Mouse (Mus musculus) c-Kit-positive CD71-positive TER-119-positive erythroid progenitor cells, embryonic 14.5 days (primary cell): Measurements from ENCODE around the gene Stoml2.

Source experiments
- DNase-seq: peaks from one replicate; pipeline ENCODE4 v3.0.0-alpha.2; 2013; ENCODE audit warnings: low spot score

Gene Stoml2

DNA sequence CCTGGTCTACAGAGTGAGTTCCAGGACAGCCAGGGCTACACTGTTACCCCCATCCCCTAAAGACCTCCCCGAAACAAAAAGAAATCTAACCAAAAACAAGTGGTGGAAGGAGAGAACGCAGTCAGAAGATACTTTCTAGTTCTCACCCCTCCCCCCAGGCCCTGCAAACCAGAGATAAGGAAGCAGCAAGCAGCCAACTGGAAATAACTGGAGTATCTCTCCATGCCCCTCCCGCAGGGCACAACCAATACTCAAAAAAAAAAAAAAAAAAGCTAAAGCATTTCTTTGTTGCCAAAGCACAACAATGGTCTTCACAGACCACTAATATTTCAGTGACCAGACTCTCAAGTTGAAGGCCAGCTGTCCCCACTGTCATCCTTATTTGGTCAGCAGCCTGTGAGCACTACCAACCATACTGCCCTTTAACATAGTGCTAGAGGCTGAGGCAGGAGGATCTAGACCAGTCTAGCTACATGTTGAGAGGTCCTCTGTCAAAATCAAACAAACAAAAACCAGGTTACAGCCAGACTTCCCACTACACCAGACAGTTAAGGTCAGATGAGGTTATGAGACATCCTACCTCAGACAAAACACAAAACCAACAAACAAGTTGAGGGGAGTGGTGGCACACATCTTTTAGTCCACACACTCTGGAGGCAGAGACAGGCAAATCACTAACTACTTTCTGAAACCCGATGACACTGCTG is 6.5 kb upstream of the Stoml2 start:
- DNase-seq, result peak; percentile 90

DNA sequence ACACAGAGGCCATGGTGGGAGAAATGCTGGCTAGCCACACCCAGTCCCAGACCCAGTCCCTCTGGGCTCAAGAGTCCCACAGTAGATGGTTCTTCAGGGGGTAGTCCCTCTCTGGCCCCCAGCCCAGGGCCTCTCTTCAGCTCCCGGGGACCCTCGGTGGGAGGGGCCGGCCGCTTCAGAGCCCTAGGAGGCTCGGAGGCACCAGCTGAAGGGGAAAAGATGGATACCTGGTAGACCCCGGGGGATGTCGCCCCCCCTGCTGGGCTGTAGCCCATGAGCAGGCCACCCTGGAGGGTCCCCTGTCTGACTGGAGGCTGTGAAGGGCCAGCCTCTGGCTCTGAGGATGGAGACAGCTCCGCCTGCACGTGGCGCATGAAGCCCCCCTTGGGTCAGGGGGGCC is 4.8 kb upstream of the Stoml2 start:
- no peak for DNase-seq

DNA sequence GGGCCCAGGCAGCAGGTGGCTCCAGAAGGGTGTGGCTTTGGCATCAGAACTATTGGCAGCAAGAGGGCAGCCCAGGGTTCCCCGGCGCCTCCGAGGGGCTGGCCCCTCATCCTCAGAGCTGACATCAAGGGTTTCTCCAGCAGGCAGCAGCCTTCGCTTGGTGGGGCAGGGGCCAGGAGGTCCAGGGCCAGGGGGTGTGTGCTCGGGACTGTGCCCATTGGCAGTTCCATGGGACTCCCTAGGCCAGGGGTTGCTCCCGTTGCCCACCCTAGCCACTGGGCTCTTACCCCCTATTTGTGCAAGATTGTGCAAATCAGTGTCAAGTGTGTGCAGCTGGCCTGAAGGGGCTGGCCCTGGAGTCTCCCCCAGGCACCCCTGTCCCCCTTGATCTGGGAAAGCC is 4.3 kb upstream of the Stoml2 start:
- DNase-seq, result no peak

DNA sequence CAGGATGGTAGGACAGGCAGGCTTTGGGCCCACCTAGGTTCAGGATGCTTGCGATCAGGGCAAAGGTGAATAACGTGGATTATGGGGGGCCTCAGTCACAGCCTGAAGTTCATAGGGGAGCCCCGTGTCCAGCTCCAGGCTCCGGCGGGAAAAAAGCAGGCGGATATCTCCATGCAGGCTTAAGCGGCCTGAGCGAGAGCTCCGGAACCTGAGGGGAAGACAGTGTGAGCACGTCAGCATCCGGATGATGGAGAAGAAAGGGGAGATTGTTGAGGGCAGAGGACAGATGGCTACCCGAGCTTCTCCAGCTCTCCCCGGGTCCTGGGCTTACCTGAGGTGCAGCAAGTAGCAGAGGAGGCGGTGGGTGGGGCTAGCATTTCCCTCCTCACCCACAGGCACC is 2.0 kb upstream of the Stoml2 start:
- no peak for DNase-seq

DNA sequence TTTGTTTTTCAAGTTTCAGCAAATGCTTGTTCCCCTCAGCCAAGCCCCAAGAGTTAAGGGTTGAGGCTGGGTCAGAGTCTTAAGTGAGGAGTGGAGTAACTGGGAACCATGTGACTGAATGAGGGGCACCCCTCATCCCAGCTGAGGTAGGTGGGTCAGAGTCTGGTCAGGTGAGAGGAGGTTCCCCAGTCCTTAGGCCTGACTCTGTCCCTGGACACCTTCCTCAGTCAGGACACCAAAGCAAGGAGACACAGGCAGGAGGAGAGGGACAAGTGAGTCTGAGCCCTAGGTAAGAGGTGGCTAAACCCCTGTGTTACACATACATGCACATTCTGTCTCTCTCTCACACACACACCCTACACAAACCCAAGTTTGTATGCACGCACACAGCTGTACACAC is 991 bp upstream of the Stoml2 start:
- DNase-seq, result no peak

DNA sequence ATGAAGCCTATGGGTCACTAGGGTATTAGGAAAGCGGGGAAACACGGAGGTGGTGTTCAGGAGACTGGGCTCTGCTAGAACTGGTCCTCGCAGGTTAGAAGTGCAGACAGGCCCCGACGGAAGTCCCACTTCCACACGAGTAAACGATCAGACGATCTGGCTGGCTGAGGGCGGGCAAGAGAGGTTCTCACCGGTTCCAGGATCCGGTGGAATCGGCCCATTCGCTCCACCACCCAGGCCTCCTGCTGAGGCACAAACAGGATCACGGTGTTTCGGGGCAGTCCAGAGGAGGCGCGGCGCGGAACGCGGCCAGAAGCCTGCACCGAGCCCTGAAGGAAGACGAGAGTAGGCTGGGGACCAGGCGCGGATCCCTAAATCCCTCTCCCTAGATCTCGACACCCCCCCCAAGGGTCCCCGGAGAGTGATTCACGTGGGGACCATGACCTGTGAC is 705 bp downstream of the Stoml2 start:
- DNase-seq, result no peak

DNA sequence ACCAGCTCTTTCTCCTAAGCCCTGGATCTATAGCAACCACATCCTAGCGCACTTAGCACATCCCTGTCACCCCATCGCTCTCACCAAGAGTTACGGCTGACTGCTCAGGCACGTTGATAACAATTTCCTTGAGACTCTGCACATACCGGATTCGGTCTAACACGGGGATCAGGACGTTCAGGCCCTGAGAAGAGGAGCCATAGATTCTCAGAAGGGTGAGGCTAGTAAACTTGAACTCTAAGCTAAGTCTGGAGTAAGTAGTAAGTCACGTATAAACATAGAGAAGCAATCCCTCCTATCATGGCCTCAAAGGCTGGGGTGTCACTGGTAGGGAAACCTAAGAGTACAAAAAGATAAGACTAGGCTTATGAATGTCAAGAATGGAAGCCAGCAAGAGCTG is 1.2 kb downstream of the Stoml2 start:
- peak; percentile 60 for DNase-seq

DNA sequence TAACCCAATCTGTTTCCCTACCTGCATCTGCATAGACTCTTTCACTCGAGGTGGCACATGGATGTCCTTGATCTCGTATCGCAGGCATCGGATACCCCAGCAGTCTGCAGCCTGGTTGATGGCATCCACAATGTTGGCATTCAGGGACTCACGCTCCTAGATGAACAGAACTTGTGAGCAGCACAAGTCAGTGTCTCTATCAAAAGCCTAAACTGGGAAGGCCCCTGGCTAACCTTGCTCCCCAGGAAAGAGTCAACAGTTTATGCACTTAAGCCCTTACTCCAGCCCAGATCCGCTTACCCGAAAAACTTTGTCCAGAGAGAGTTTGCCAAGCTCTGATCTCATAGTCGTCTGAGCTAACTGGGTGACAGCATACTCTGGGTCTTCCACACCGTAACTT is 1.8 kb downstream of the Stoml2 start:
- no peak for DNase-seq

DNA sequence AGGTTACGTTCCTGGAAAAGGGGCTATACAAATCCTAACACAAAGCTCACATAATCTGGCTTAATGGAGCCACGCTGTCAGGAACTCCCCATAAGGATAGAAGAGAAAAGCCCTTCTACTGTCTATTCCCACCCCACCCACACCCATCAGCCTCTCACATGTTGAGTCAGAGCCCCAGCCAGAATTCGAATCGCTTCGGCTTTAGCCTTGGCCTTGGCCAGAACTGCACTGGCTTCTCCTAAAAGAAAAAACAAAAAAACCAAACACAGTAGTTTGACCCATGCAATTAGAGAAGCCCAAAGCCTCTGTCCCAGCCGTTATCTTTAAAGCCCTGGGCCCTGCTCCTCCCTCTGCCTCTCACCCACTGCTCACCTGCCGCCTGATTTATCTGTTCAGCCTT is 2.4 kb downstream of the Stoml2 start:
- no peak for DNase-seq

DNA sequence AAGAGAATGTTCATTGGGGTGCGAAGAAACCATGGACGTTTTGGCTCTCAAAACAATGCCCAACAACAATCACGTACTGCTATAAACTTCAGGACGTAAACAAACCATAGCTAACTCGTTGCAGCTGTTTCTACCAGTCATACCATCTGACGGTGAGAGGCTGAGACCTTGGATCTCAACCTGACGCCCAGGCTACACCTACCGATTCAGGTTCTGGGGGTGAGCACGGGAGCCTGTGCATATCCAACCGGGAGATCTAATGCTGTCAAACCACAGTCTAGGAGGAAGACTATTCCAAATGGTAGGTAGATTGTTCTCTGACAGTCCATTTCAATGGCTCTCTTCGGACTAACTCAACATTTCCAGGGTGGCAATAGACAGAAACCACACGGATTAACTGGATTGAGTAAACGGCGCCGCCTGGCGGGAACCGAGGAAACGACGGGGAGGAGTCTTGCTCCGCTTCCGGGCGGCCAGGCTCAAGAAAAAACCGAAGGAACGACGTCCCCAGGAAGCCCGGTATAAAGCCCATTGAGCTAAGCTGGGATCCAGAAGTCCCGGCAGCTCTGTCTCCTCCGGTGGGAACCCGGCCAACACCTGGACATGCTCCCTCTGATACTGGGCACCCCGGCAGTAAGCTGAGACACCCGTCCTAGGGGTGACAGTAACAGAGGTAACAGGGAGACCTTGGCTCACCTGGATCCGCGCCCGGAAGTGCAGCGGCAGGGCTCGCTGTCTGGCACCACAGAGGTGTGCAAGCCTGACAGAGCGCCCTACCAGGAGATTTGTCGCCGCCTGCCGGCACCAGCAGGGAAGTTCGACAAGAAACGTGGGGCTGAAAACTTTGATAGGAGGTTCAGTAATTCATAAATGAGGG is 6.2 kb downstream of the Stoml2 start, which contains the start of gene Pigo:
Gene Pigo, minus strand, starts transcription at position 736 of the 877 bp plus-strand sequence.
- peak; percentile 95 for DNase-seq

DNA sequence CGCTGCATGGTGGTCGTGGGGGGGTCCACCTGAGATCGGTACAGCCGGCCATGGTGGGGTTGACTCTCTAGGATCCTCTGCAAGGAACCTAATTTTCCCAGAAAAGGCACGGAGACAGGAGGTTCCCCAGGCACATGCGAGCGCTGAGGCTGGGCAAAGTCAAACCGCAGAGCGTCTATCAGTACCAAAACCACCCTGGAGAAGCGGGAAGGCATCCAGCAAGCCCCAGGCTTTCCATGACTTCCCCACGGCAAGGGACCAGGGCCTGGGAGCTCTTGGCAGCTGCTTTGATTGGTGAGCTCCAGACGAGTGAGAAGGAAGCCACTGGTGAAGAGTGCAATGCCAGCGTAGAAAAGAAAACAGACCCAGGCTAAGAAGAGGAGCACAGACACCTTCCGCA is 6.8 kb downstream of the Stoml2 start:
- no peak for DNase-seq

DNA sequence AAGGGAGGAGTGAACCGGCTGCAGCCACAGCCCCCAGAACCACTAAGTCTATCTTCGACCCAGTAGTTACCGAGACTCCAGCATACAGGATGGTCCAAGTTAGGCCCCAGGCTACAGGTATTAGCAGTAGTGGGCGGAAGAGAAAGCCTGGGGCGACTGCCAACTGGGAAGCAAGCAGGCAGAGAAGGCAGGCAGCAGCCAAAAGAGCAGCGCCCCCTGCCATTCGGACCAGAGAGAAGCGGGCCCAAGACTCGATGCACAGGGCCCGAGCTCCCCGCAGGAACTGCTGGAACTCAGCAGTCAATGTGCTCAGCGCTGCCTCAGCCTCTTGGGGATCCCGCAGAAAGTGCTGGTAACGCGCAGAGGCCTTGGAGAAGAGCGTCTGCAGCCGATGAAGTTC is 10.2 kb downstream of the Stoml2 start:
- DNase-seq, result no peak

DNA sequence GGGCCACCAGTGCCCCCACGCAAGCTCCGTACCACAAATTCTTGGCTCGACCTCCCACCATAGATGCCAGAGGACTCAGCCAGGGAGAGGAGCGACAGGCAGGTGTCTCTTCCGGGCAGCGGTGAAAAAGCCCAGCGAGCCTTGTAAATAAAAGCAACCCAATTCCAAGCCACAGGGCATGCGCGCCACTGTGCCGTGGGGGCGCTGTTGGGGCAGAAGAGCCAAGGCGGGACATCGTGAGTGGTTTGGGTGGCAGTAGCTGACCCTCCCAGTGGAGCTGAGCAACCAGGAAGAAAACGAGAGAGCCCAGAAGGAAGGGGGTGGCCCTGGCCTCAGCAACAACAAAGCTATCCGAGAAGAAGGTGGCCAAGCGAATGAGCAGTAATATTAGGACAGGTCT is 10.6 kb downstream of the Stoml2 start:
- no peak for DNase-seq

DNA sequence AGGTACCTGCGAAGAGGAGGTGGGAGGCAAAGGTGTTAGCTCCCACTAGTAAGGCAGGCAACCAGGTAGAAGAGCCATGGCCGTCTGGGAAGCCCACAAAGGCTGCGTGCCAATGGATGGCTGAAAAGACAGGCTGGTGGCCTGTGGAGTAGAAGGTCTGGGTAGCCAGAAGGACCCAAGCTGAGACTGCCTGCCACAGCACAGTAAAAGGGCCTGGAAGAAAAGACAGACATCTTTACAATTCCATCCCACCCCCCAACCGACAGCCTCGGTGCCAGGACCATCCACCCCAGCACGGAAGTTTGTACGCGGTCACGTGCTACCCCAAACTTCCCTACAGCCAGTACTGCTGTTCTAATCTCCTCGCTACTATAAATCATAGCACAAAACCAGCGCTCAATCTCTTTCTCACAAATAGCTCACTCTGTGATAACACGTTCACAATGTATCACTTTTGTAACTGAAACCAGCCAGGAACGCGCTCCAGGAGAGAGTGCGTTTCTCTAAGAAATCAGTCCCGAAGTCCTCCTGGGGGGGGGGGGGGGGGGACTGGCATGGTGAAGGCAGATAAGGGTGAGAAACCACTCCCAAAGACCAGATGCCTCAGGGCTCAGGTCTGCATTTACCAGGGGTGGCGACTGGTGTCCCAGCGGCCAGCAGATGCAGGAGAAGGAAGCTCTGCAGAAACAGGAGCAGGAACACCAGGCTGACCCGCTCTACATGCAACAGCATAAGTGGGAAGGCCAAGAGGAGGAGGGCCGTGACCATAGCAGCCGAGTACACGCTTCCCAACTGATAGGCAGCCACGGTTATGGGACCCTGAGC is 11.7 kb downstream of the Stoml2 start:
- no peak for DNase-seq

DNA sequence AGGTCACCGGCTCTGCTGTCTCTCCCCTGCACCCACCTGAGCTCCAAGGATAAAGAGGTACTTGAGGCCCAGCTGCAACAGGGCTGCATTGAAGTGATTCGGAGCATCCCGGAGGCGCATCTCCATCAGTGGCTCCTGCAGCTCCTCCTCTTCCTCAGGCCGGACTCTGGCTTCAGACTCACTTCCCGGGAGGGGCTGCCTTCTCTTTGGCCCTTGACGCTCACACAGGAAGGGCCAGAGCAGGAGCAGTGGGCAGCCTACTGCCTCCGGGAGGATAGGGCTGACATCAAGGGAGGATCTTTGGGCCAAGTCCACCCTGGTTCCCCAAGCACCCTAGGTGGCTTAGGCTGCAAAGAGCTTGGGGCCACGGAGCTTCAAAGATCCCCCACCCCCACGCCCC is 12.3 kb downstream of the Stoml2 start:
- DNase-seq, result no peak

DNA sequence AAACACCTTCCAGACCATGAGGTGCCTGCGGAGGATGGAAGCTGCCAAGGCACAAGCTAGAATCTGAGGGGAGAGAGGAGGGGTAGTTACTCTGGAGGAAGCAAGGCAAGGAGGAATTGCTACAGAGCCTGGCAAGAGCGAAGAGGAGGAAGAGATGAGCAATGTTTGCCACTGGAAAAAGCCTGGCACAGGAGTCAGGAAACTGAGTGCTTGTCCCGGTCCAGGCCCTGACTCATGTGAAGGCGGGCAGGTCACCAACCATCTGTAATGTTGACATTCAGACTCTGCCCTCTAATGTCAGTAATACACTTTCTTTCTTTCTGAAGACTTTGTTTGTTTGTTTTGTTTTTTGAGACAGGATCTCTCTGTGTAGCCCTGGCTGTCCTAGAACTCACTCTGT is 13.4 kb downstream of the Stoml2 start:
- DNase-seq, result no peak

DNA sequence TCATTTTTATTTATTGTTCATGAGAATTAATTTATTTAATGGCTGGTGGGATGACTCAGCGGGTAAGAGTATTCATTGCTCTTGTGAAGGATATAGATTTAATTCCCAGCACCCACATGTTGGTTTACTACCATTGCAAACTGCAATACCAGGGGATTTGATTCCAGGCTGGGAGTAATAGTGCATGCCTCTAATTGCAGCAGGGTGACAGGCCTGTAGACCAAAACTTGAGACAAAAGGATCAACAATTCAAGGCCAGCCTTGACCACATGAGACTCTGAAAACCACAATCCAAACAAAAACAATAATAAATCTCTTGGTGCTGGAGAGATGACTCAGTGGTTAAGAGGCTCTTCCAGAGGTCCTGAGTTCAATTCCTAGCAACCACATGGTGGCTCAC is 19.4 kb downstream of the Stoml2 start:
- DNase-seq, result no peak

DNA sequence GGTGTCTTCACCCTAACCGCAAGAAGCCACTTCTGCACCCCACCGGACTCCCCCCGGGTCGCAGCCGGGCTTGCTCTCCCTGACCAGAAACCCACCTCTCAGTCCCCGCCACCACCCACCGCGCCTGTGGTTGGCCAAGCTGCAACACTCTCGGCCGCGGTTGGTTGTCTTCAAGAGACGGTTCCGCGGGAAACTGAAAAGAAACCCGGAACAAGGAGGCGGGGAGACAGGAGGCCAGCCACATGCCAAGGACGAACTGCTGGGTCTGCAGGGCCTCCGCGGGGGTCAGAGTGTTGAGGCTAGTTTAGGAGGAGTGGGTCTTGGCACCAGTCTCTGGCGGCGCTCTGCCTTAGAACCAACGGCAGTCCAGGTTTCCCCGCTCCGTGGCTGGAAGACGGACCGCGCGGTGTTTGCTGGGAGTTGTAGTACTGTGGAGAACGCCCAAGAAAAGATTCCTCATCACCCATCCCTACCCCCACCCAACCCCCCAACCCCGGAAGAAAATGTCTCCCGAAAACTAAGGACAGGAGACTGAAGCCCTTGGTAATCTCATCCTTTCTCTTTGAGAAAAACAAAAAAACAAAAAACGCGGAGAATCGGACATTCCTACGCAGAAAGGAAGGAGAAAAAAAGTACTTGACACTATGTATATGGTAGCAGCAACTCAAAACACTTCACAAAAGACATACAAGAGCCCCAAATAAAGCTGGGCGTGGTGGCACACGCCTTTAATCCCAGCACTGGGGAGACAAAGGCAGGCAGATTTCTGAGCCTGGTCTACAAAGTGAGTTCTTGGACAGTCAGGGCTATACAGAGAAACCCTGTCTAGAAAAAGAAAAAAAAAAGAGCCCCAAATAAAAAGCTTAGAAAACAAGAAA is 21.1 kb downstream of the Stoml2 start, which contains the start of gene Fancg:
Gene Fancg, minus strand, starts transcription at position 346 of the 878 bp plus-strand sequence.
- peak; percentile 76 for DNase-seq

DNA sequence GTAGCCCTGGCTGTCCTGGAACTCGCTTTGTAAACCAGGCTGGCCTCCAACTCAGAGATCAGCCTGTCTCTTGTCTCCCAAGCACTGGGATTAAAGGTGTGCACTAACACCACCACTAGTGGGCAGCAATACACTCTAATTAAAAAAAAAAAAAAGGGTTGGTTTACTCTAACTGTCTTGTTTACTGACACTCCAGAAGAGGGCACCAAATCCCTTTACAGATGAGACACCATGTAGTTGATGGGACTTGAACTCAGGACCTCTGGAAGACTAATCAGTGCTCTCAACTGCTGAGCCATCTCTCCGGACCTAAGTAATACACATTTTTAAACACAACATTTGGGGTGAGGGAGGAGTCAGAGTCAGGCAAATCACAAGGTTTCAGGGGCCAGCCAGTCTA is 25.7 kb downstream of the Stoml2 start:
- DNase-seq, result peak; percentile 72

DNA sequence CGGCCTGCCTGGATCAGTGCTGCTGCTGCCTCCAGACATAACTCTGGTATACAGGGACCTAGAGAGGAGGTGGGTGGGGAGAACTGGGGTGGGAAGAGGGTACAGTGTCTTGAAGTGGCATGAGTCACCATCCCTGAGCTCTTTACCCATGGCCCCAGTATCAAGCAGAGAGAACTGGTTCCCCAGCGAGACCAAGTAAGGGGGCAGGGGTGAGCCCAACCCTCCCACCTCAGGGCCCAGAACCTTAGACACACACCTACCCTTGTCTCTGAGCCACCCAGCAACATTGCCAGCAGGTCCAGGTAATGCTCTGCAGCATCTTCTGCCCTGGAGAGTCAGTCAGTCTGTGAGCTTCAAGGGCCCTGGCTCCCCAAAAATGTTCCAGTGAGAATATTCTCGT is 26.6 kb downstream of the Stoml2 start:
- DNase-seq, result no peak

DNA sequence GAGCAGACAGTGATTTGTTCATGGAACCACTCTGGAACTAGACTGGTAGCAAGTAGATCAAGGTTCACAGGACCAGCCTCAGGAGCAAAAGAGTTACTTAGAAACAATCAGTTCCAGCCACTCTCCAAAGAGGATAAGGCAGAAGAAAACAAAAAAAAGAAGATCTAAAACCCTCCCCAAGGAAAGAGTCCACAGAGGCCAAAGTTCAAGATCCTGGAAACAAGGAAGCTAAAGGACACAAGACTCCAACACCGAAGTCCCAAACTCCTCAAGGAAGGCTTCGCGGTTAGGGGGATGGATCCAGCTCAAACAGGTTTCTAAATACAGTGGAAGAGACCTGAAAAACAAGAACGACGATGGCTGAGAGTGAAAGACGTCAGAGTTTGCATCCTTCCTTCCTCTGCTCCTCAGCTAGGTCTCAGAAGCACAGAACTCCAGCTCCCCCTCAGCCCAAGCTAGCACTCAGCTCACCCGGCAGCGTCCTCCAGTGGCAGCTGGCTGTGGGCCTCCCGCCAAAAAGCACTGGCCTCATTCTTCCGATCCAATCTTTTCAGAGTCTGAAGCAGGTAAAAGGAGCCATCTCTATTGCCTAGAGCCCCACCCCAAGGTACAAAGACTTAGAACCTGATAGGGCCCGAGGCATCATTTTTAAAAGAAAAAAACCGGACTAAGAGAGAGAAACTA is 28.6 kb downstream of the Stoml2 start:
- DNase-seq, result no peak
